Mouse (Mus musculus) ES-E14 (cell line): ENCODE data around the gene Sh2b1.

Experiments used
- CHD2 ChIP-seq: IDR thresholded peaks from 2 replicates; pipeline ENCODE4 v1.6.1; 2014; ENCODE audit warnings: mild to moderate bottlenecking, low read depth, low read length, inconsistent platforms
- MAFK ChIP-seq: IDR thresholded peaks from 2 replicates; pipeline ENCODE4 v1.6.1; 2014; ENCODE audit warnings: mild to moderate bottlenecking, low read depth, low read length, inconsistent platforms; ENCODE audit not compliant: insufficient read depth
- ZC3H11A ChIP-seq: IDR thresholded peaks from 2 replicates; pipeline ENCODE4 v1.6.1; 2012; ENCODE audit warnings: low read depth, mild to moderate bottlenecking, inconsistent platforms, low read length, borderline replicate concordance

DNA sequence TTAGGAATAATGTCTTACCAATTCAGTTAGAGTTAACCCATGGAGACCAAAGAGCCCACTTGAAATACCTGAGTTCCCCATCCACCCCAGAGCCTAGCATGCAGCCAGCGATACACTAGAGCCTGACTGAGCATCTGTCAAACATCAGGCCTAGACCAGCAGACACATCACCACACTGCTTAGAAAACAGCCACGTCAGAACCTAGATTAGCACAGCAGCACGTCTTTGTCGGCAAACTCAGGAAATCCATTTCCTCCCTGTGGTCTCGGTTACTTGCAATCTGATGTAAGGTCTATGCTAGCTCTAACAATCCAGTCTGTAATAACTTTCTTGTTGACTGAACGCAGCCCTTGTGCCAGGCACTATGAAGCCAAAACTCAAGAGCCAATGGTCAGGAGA lies 5.1 kb downstream of the Sh2b1 start:
- TF ChIP-seq MAFK (no peak), CHD2 (no peak), ZC3H11A (no peak)
